Mouse (Mus musculus): Measurements from ENCODE around the gene Gm10197. TPM values are rescaled to one million over a fixed set of nuclear protein-coding genes. Genes with fewer than 3 reads are reported as not detected.
A peak's percentile ranks its signal among the peaks of the same experiment; 100 is the strongest.

Gm10197 gene
- total RNA-seq (2021): not detected
- long read RNA-seq, experiment 1: 0 reads
- long read RNA-seq, experiment 2: 0 reads

DNA sequence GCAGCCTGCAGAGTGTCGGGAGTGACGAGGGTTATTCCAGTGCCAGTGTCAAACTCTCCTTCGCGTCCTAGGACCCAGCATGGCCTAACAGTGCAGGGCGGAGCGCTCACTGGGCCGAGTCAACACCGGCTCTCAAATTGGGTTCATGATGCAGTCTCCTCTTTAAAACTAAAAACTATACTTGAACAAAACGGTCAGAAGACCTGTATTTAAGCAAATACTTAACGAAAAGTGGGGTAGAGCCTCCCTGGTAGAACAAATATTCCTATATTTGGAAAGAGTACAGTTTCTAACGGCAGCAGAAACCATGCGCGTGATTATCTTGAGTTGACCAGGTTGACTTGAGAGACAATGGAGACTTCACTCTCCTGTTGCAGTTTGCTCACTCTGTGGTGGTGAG is at the start of gene Gm10197:
Gene Gm10197 (minus strand): TSS at position 101 of the 400 bp plus-strand sequence.
- no peak for DNase-seq (ENCODE audit: low spot score in 2 of 2)
- intact Hi-C loops (cut with DNase I): no loop called here

DNA sequence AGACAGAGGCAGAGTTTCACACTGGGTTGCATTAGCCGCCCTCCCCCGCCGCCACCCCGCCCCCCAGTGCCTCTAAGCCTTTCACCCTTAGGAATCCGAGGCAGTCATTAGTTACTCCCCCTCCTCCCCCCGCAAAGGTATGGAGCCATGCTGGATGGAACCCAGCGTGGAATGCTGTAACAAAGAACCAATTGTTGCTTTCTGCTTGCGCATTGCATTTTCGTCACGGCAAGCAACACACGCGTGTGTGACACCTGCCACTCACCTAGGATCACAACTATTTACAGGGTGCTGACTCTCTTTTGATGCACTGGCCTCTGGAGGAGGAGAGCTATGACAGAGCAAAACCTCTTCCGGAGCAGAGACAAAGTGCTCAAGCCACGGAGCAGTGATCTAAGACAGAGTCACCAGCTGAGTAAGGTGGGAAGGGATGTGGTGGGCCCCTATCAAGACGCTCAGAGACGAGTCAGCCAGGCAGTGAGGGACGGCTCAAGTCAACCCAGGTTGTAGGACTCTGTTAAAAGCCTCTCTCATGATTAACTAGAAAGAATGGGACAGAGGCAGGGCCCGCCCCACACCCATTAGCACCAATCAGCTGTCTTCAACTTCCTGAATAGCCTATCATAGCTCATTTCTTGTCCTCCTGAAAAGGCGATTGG is 49.5 kb upstream of the Gm10197 start:
- peak; percentile 69 to 76 for DNase-seq (ENCODE audit: low spot score in 2 of 2)
- intact Hi-C loops (cut with DNase I): no loop called here

DNA sequence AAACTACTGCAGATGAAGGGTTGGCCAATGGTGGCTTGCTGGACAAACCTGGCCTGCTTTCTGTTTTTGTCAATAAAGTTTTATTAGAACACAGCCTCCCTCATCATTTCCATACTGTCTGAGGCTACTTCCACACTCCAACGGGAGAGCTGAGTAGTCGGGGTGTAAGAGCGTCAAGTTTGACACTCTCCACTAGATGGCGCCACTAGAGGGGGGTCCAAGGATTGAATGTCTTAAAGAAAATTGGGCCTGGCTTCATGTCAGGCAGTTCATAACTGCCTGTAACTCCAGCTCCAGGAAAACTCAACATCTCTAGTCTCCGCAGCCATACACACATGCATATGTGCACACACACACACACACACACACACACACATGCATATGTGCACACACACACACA is 48.3 kb upstream of the Gm10197 start:
- DNase-seq (ENCODE audit: low spot score in 2 of 2): peak; percentile 23 to 37
- intact Hi-C loops (cut with DNase I): loop anchor here (5.0 kb wide), 1 partner anchor 112 kb away; no protein-coding TSS in a partner anchor

- DNase-seq (ENCODE audit: low spot score in 2 of 2): peak; percentile 41 to 58
- intact Hi-C loops (cut with DNase I): loop anchor here (5.0 kb wide), 1 partner anchor 117 kb away; no protein-coding TSS in a partner anchor
Observed at GRCm38 (mm10) chr19:53415198-53415597, 43.6 kb upstream of the Gm10197 start.

- intact Hi-C loops (cut with DNase I): loop anchor here (5.0 kb wide), 1 partner anchor 118 kb away; no protein-coding TSS in a partner anchor
- DNase-seq (ENCODE audit: low spot score in 2 of 2): no peak
Observed at GRCm38 (mm10) chr19:53414650-53415049, 43.1 kb upstream of the Gm10197 start.

- intact Hi-C loops (cut with DNase I): no loop called here
- DNase-seq (ENCODE audit: low spot score in 2 of 2): no peak
Observed at GRCm38 (mm10) chr19:53413617-53414380, 42.2 kb upstream of the Gm10197 start.

DNA sequence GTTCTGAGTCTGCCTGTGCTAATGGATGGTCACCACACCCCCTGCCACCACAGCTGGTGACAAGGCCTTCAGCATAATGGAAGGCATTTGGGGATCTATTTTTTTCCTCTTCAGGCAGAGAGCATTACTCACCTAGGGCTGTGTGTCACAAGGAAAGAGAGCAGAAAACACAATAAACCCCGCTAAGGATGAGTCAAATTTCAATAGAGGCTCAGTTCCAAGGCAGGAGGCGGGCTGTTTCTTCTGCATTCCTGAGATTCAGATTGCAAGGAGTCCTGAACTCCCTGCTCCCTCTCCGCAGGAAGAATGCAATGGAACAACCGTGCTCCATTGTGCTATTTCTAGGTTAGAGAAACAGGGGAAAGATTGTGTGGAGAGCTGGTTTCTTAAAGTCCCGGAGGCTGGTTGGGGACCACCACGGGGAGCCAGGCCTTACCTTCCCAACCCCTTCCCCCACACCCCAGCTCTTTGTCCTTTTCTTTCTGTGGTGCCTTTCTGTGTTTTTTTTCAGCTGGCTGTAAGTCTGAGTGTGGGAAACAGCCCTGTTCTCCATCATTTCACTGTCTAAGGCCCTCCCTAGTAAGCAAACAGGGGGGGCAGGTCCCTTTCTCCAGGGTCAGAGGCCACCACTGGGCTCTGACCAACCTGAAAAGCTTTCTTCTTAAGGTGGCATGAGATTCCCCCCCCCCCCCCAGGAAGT is 40.7 kb upstream of the Gm10197 start:
- no peak for DNase-seq (ENCODE audit: low spot score in 2 of 2)
- intact Hi-C loops (cut with DNase I): no loop called here

DNA sequence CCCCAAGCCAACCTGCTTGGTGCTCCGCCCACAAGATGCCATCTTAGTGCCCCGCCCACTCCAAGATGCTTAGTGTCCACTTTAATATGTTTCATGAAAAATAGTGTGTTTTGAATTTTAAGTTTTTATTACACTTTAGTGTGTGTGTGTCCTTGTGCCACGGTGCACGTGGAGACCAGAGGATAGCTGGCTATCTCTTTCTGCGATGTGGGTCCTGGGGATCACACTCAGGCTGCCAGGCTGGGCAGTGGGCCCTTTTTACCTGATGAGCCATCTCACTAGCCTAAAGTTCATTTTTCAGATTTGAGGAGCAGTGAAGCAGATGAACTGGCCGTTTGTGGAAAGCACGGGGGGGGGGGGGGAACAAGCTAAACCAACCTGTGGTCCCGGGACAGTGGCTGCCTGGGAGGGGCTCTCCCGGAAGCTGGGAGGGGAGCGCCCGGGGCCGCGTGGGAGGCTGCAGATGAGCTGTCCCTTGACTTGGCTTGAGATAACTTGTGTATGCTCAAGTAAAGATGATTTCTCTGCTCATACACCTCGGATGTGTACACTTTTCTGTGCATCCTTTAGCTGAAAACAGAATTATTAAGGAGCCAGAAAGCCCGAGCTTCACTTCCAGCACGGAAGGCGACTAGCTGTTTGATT is 38.2 kb upstream of the Gm10197 start:
- DNase-seq (ENCODE audit: low spot score in 2 of 2): no peak
- intact Hi-C loops (cut with DNase I): no loop called here

DNA sequence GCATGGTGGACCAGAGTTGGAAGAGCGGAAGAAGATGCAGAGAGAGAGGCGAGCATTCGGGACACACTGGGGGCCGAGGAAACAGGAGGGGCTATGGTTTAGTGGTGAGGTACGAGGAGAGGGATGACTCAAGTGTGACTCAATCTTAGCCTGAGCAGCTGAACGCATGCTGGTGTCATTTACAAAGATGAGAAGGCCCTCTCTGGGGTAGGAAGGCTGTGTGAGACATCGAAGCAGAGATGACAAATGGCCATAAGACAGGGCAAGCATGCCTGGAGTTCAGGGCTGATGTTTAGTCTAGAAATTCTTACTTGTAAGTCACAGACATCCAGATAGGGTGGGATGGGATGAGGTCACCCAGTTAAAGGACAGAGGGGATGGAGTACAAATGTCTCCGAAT is 36.8 kb upstream of the Gm10197 start:
- no peak for DNase-seq (ENCODE audit: low spot score in 2 of 2)
- intact Hi-C loops (cut with DNase I): no loop called here

GRCm38 (mm10) chr19:53407350-53407749 is 35.8 kb upstream of the Gm10197 start:
- intact Hi-C loops (cut with DNase I): no loop called here
- no peak for DNase-seq (ENCODE audit: low spot score in 2 of 2)

DNA sequence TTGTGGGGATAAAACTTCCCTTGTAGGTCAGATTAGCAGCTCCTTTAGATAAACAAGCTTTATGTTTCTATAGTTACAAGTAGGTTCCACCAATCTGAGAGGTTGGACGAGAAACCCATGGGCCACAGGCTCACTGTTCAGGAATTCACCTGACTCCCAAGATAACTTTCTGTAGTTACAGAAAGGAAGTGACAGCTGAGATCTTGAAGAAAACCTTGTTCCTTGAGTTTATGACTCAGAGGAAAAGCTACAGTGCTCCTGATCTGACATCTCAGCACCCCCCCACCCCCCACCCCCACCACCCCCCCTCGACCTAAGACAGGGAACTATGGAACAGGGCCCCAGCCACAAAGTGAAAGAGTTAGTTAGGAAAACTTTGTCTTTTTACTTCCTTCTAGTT is 34.2 kb upstream of the Gm10197 start:
- intact Hi-C loops (cut with DNase I): no loop called here
- DNase-seq (ENCODE audit: low spot score in 2 of 2): no peak

- intact Hi-C loops (cut with DNase I): no loop called here
- no peak for DNase-seq (ENCODE audit: low spot score in 2 of 2)
Observed at GRCm38 (mm10) chr19:53404837-53405356, 33.3 kb upstream of the Gm10197 start.

DNA sequence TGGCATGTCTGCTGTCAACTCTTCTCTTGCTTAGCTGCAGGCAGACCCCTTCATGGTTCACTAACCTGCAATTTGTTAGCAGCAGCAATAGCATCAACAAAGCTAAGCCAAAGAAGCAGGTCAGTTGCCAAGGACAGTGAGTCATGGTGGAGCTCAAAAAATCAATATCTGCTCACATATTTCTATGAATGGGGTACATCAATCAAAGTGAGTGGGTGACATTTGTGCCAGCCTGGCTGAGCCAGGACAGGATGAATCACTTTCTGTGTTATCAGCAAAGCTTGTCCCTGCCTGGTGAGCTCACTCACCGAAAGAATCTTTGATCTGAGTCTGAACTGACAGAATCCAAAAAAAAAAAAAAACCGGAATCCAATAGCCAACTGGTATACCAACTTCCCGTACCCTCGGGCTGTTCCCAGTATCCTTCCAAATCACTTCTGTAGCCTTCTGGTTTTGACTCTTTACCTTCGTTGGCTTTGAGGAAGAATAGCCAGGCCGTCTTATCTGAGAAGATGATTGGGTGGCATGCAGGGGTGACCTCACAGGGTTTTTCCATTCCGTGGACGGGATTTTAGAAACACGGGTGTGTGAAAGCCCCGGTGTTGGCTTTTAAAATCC is 32.8 kb upstream of the Gm10197 start:
- intact Hi-C loops (cut with DNase I): no loop called here
- no peak for DNase-seq (ENCODE audit: low spot score in 2 of 2)

DNA sequence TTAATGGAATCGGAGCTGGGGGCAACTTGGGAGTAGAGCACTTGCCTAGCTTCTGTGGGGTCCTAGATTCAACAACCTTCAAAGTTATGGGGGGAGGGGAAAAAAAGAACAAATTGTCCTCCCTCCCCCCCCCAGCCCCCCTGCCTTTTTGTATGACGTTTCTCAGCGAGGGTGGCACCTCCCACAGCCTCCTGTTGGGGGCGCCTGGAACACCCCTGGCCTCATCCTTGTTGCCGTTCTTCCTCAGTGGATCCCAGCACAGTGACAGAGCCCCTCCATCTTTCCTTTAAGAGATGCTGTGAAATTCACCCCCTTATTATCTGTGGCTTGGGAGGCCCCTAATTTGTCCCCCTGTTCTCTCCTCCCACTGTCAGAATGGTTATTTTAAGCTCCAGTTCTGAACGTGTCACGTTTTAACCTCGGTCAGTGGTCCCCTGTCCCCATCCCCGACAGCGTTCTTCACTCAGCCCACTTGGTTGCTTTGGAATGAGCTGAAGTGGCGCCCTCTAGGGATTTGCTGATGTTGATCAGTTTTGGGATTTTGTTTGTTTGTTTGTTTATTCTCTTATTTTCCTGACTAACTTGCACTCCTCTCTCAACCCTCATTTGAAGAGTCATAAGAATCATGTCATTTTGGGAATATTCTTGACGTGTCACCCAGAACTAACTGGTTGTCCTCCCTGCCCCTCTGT is 31.3 kb upstream of the Gm10197 start:
- no peak for DNase-seq (ENCODE audit: low spot score in 2 of 2)
- intact Hi-C loops (cut with DNase I): no loop called here

DNA sequence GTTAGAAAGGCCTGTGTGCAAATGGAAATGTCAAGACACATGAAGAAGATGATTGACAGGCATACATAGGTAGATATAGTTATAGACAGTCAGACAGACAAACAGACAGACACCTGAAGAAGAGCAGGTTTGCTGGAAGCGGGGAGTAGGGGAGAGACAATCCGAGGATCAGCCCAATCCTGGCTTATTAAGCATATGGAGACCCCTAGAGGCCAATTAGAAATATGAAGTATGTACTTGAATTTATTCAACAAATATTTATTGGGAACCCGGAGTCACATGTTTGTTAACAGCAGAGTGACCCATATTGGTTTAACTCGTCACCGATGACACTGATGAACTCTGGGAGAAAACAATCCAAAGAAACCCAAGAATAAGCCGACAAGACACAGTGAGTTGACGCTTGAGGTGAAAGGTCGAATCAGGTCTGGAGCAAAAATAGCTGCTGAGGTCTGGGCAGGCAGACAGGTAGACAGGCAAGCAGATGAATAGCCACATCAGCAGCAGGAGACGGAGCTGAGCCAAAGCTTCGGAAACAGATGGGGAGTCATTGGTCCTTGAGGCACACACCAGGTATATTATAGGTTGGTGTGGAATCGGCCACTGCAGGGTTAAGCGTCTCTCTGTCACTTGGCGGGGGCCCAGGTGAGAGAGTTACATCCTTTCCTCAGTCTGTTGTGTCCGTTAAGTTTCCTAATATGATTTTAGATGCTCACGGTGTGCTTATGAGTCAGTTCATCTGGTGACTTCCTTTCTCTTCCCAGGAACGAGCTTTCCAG is 29.0 kb upstream of the Gm10197 start:
- no peak for DNase-seq (ENCODE audit: low spot score in 2 of 2)
- intact Hi-C loops (cut with DNase I): no loop called here

DNA sequence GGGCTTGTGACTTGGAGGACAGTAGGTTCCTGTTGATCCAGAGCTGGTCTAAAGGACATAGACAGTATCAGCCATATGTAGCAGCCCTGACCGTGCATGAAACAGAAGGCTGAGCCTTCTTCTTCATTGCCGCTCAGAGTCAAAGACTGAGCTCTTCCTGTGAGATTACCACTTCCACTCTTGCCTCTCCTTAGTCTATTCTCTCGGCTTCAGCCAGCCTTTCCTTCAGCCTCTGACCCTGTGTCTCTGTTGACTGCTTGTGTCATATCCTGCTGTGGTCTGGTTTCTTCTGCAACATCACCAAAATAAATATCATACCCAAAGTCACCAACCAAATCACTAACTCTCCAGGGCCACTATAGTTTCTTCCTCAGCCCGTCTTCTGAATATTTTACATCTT is 27.6 kb upstream of the Gm10197 start:
- DNase-seq (ENCODE audit: low spot score in 2 of 2): no peak
- intact Hi-C loops (cut with DNase I): no loop called here

DNA sequence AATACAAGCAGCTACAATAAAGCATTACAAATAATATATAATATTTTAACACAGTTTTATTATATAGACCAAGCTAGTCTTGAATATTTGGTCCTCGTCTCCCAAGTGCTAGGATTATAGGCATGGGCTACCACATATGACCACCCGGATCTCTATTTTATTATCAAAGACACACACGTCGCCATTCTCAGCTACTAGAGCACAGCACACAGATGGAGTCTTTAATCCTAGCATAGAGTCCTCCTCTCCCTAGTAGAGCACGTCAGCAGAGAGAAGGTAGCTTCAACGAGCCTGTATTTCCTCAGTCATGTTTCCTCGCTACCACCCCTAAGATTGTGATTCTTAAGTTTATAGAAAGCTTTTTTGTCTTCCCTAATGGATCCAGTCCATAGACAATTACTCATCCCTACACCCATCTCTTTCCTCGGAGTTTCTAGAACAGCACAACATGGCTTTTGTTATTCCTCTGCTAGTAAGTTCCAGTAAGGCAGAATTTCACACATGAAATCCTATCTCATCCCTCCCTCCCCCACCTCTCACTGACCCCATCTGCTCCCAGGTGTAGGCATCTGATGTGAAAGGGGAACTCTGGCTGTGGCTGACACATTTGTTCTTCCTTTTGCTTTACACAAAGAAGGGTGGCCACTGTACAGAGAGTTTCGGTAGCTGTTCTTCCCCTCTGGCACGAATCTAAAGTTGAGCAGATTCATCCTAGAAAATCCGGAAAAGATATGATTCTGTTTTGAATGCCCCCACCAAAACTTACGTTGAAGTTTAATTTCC is 26.1 kb upstream of the Gm10197 start:
- no peak for DNase-seq (ENCODE audit: low spot score in 2 of 2)
- intact Hi-C loops (cut with DNase I): no loop called here

Measured in left cerebral cortex, postnatal 14 days (tissue).